Mouse (Mus musculus): ENCODE results near the gene Col6a3. TPM values are rescaled to one million over a fixed set of nuclear protein-coding genes. Genes with fewer than 3 reads are reported as not detected.

Gene Col6a3
- 17.4 and 19.5 TPM in 2 replicates for polyA plus RNA-seq (2014; fragmentation: Nextera tagmentation; extraction: Ambion mirVana)

DNA sequence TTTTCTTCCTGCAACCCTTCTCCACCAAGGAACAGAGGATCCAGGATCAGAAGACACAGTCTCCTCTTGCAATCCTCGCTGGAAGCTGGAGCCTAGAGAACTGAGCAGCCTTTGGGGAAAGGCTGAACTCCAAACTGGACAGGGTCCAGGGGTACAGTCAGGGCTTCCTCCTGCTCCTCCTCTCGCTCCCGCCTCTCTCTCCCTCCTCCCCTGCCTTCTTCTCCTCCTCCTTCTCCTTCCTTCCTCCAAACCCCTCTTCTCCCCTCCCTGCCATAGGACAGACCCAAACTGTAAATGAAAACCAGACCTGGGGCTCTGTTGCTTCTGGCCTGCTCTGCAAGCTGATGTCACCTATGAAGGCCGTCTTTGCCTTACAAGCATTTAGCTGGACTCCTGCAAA, at the start of gene Col6a3:
TSS of gene Col6a3 (minus strand) at position 136 of the 400 bp plus-strand sequence.
- Histone ChIP-seq H3K4me2 (ENCODE audit: low read depth, low read length) (peak within 1 kb of the TSS; percentile 44), H3K27me3 (ENCODE audit: control insufficient read depth, insufficient read depth, low read length) (no peaks in the 10 kb centered on the region), H3K9ac (replicated peaks; ENCODE audit: low read length) (peak within 1 kb of the TSS; percentile 54), H3K4me3 (ENCODE audit: low read depth, low read length) (peak within 1 kb of the TSS; percentile 21), H3K9me3 (replicated peaks; ENCODE audit: control insufficient read depth, low read length) (no peaks in the 10 kb centered on the region), H3K4me1 (ENCODE audit: control insufficient read depth, insufficient read depth, low read length) (no peaks in the 10 kb centered on the region), H3K27ac (replicated peaks; ENCODE audit: low read depth, low read length) (peak within 1 kb of the TSS; percentile 43; the same call in 1 of the 2 replicates), H3K36me3 (replicated peaks; ENCODE audit: control insufficient read depth, insufficient read depth, low read depth, low read length) (no peaks in the 10 kb centered on the region)
- ATAC-seq (replicated peaks; ENCODE audit: insufficient number of reproducible peaks, low FRiP score, low TSS enrichment, low read depth) (peak; percentile 80), DNase-seq (ENCODE audit: low spot score) (peak; percentile 77)
- 25% methylated on average over 4 of the region's 4 CpGs for WGBS

DNA sequence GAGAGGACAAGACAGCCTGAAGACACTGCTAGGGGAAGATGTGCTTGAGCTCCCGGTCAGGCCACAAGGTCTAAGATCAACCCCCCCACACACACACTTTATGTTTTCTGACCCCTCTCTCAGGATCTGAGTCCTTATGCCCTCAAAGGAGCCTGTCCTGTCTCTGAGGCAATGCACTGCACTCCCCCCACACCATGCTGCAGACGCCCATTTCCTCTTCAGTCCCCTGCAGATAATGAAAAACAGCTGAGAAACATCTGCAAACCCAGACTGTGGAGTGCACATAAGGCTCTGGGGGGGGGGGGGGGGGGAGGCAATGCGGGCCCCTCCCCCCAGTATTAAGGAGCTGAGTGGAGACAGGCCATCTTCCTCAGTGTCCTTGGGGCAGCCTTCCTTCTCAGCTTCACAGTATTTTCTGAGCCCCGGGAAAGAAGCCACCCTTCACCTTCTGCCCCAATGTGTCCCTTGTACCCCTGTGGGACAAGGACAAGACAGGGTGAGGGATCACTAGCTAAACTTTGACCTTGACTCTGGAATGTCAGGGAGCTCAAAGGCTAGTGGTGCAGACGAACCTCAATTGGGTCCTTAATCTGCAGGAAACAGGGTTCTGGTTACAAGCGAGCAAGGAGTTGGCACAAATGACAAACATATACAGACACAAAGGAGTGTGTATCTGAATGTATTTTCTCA, 42.1 kb upstream of the Col6a3 start:
- Histone ChIP-seq H3K27ac (replicated peaks; ENCODE audit: low read depth, low read length) (0 out of 2 replicates have a peak overlapping the region, but pooled peaks have one; percentile 32), H3K4me2 (ENCODE audit: low read depth, low read length) (no peak overlapping the region), H3K9me3 (replicated peaks; ENCODE audit: control insufficient read depth, low read length) (no peaks in the 10 kb centered on the region), H3K9ac (replicated peaks; ENCODE audit: low read length) (no peak overlapping the region), H3K4me3 (ENCODE audit: low read depth, low read length) (no peak overlapping the region), H3K4me1 (ENCODE audit: control insufficient read depth, insufficient read depth, low read length) (no peaks in the 10 kb centered on the region), H3K27me3 (ENCODE audit: control insufficient read depth, insufficient read depth, low read length) (no peaks in the 10 kb centered on the region), H3K36me3 (replicated peaks; ENCODE audit: control insufficient read depth, insufficient read depth, low read depth, low read length) (no peaks in the 10 kb centered on the region)
- WGBS = 27% methylated on average over 6 of the region's 6 CpGs
- DNase-seq (ENCODE audit: low spot score) (peak; percentile 85), ATAC-seq (replicated peaks; ENCODE audit: insufficient number of reproducible peaks, low FRiP score, low TSS enrichment, low read depth) (peak; percentile 90; the same call in 1 of the 2 replicates)

DNA sequence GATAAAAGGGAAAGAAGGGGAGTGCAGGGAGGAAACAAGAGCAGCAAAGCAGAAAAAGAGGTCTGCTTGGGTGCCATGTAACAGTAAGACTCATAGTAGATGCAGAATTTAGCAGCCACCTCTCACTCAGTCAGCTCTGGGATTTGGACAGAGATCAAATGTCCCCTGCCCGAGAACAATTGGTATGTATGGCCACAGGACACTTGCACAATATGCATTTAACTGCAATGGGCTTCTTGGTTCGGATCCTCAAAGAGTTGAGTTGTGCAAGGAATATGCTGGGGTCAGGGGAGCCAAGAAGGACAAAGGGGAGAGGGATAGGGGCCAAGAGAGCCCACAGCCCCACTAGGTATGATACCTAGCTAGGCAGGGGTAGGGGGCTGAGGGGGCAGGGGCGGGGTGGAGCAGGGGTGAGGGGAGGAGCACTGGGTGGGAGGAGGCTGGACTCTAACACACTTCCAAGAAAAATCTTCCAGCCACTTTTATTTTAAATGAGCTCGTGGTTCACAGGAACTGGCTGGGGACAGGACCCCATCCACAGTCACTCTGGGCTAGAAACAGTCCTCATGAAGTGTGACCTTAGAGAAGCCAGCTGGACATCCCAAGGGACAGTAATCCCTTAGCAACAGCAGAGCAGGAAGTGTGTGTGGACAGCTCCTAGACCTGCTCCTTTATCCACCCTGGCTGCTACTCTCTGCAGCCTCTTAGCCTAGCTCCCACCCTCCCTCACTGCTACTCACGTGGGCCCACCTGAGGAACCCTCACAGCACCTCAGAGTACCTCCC, 32.9 kb upstream of the Col6a3 start:
- ATAC-seq (replicated peaks; ENCODE audit: insufficient number of reproducible peaks, low FRiP score, low TSS enrichment, low read depth) (no peak), DNase-seq (ENCODE audit: low spot score) (no peak)
- Histone ChIP-seq H3K27ac (replicated peaks; ENCODE audit: low read depth, low read length) (no peak overlapping the region), H3K4me3 (ENCODE audit: low read depth, low read length) (no peak overlapping the region), H3K4me2 (ENCODE audit: low read depth, low read length) (no peak overlapping the region), H3K4me1 (ENCODE audit: control insufficient read depth, insufficient read depth, low read length) (no peaks in the 10 kb centered on the region), H3K36me3 (replicated peaks; ENCODE audit: control insufficient read depth, insufficient read depth, low read depth, low read length) (no peaks in the 10 kb centered on the region), H3K9ac (replicated peaks; ENCODE audit: low read length) (no peak overlapping the region), H3K27me3 (ENCODE audit: control insufficient read depth, insufficient read depth, low read length) (no peaks in the 10 kb centered on the region), H3K9me3 (replicated peaks; ENCODE audit: control insufficient read depth, low read length) (no peaks in the 10 kb centered on the region)
- 58% methylated on average over 5 of the region's 5 CpGs for WGBS

DNA sequence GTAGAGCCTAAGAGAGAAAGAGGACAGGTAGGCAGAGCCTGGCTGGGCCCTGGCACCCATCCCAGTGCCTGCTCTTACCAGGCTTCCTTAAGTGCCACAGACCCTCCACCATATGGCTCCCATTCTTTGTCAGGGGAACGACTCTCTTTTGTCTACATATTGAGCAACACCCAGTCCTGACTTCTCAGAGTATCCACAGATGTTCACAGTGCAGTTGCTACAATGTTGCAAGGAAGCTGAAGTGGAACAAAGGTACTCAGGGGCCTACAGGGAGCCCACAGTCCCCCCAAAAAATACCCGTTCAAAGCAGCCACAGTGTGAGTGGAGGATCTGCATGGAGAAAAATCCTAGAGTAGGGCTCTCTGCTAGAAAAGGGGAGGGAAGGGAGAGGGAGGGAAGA, 32.2 kb upstream of the Col6a3 start:
- Histone ChIP-seq H3K4me3 (ENCODE audit: low read depth, low read length) (no peak overlapping the region), H3K36me3 (replicated peaks; ENCODE audit: control insufficient read depth, insufficient read depth, low read depth, low read length) (no peaks in the 10 kb centered on the region), H3K27ac (replicated peaks; ENCODE audit: low read depth, low read length) (no peak overlapping the region), H3K9me3 (replicated peaks; ENCODE audit: control insufficient read depth, low read length) (no peaks in the 10 kb centered on the region), H3K27me3 (ENCODE audit: control insufficient read depth, insufficient read depth, low read length) (no peaks in the 10 kb centered on the region), H3K9ac (replicated peaks; ENCODE audit: low read length) (no peak overlapping the region), H3K4me2 (ENCODE audit: low read depth, low read length) (no peak overlapping the region), H3K4me1 (ENCODE audit: control insufficient read depth, insufficient read depth, low read length) (no peaks in the 10 kb centered on the region)
- WGBS = 39% methylated on average over 2 of the region's 2 CpGs
- no peak for DNase-seq (ENCODE audit: low spot score)
- no peak for ATAC-seq (replicated peaks; ENCODE audit: insufficient number of reproducible peaks, low FRiP score, low TSS enrichment, low read depth)

DNA sequence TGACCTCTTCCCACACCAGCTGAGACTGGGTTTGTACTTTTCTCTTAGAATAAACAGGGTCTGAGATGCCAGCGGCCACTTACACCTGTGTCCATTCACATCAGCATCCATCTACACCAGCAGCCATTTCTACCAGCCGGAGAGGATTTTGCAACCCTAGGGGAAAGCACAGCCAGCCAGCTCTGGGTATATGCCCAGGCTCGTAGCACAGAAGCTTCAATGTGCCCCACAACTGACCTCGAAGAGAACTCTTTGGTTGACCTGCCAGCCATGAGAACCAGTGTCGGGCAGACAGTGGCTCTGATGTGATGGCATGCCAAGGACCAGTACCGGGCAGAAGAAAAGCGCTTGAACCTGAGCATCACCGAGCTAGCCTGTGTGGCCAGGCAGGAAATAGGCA, 31.6 kb upstream of the Col6a3 start:
- no peak for ATAC-seq (replicated peaks; ENCODE audit: insufficient number of reproducible peaks, low FRiP score, low TSS enrichment, low read depth)
- H3K9ac ChIP-seq (replicated peaks; ENCODE audit: low read length) = no peak overlapping the region
- no peaks in the 10 kb centered on the region for H3K27me3 ChIP-seq (ENCODE audit: control insufficient read depth, insufficient read depth, low read length)
- H3K9me3 ChIP-seq (replicated peaks; ENCODE audit: control insufficient read depth, low read length) = no peaks in the 10 kb centered on the region
- WGBS = 87% methylated on average over 8 of the region's 8 CpGs
- no peak overlapping the region for H3K4me3 ChIP-seq (ENCODE audit: low read depth, low read length)
- no peaks in the 10 kb centered on the region for H3K36me3 ChIP-seq (replicated peaks; ENCODE audit: control insufficient read depth, insufficient read depth, low read depth, low read length)
- DNase-seq (ENCODE audit: low spot score) = no peak
- no peak overlapping the region for H3K27ac ChIP-seq (replicated peaks; ENCODE audit: low read depth, low read length)
- no peaks in the 10 kb centered on the region for H3K4me1 ChIP-seq (ENCODE audit: control insufficient read depth, insufficient read depth, low read length)
- H3K4me2 ChIP-seq (ENCODE audit: low read depth, low read length) = no peak overlapping the region

DNA sequence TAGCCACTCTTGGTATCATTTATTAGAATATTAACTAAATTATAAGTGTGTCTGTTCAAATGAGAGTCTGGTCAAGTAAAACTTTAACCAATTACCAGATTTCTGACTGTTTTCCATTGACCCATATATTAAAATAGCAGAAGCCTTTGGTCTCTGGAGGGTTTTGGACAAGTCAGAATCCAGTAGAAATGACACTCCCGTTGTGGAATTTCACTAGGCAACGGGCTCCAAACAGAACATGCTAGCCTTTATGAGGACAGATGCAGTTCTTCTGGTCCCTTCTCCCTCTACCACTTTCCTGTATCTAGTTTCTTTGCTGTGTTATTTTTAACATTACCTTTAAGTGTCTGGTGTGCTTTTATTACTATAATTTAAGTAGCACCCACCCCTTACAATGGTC, 26.8 kb upstream of the Col6a3 start:
- H3K27ac ChIP-seq (replicated peaks; ENCODE audit: low read depth, low read length) = no peak overlapping the region
- no peaks in the 10 kb centered on the region for H3K27me3 ChIP-seq (ENCODE audit: control insufficient read depth, insufficient read depth, low read length)
- H3K4me1 ChIP-seq (ENCODE audit: control insufficient read depth, insufficient read depth, low read length) = no peaks in the 10 kb centered on the region
- DNase-seq (ENCODE audit: low spot score) = no peak
- WGBS = 78% methylated on average over 2 of the region's 2 CpGs
- no peak overlapping the region for H3K4me3 ChIP-seq (ENCODE audit: low read depth, low read length)
- H3K4me2 ChIP-seq (ENCODE audit: low read depth, low read length) = no peak overlapping the region
- H3K36me3 ChIP-seq (replicated peaks; ENCODE audit: control insufficient read depth, insufficient read depth, low read depth, low read length) = no peaks in the 10 kb centered on the region
- ATAC-seq (replicated peaks; ENCODE audit: insufficient number of reproducible peaks, low FRiP score, low TSS enrichment, low read depth) = no peak
- H3K9ac ChIP-seq (replicated peaks; ENCODE audit: low read length) = no peak overlapping the region
- no peaks in the 10 kb centered on the region for H3K9me3 ChIP-seq (replicated peaks; ENCODE audit: control insufficient read depth, low read length)

DNA sequence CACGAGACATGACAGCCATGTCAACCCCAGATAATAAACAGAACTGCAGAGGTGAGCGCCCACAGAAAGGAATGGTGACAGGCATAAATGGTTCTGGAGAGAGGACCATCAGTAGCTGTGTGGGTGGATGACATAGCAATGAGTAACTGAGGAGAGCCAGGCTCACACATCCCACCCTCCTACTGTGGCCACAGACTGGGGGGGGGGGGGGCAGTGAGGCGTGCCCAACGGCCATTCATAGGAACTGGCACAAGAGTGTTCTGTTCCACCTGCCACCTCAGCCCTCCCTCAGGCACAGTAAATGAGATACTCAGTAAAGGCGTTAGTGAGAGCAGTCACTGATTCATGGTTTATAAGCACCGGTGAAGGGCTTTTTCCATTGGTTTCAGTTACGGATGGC, 23.0 kb upstream of the Col6a3 start:
- H3K4me2 ChIP-seq (ENCODE audit: low read depth, low read length) = no peak overlapping the region

DNA sequence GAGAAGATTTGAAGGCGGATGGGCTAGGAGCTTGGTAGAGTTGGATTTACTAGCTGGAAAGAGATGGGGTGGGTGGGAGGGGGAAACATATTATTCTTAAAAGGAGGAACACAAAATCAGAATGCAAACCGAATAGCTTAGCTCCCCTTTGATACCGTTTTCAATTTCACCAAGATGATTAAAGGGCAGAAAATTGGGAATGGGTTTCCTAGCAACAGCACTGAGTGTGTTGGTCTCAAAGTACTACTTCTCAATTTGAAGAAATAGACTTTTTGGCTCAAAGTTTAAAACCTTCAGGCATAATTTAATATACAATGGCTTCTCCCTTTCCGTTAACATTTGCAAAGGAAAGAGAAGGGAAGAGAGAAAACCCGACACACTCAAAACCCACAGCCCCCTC, 12.1 kb upstream of the Col6a3 start:
- 60% methylated on average over 5 of the region's 5 CpGs for WGBS
- no peak for ATAC-seq (replicated peaks; ENCODE audit: insufficient number of reproducible peaks, low FRiP score, low TSS enrichment, low read depth)
- no peaks in the 10 kb centered on the region for H3K4me1 ChIP-seq (ENCODE audit: control insufficient read depth, insufficient read depth, low read length)

More for the DNA sequence above, 23.0 kb upstream of the Col6a3 start:
- ATAC-seq (replicated peaks; ENCODE audit: insufficient number of reproducible peaks, low FRiP score, low TSS enrichment, low read depth) (no peak), DNase-seq (ENCODE audit: low spot score) (no peak)
- no peaks in the 10 kb centered on the region for H3K36me3 ChIP-seq (replicated peaks; ENCODE audit: control insufficient read depth, insufficient read depth, low read depth, low read length)
- H3K9me3 ChIP-seq (replicated peaks; ENCODE audit: control insufficient read depth, low read length) = no peaks in the 10 kb centered on the region
- H3K9ac ChIP-seq (replicated peaks; ENCODE audit: low read length) = no peak overlapping the region
- H3K27ac ChIP-seq (replicated peaks; ENCODE audit: low read depth, low read length) = no peak overlapping the region
- H3K4me1 ChIP-seq (ENCODE audit: control insufficient read depth, insufficient read depth, low read length) = no peaks in the 10 kb centered on the region
- no peaks in the 10 kb centered on the region for H3K27me3 ChIP-seq (ENCODE audit: control insufficient read depth, insufficient read depth, low read length)
- H3K4me3 ChIP-seq (ENCODE audit: low read depth, low read length) = no peak overlapping the region
- WGBS = 84% methylated on average over 7 of the region's 7 CpGs

More for the DNA sequence above, 12.1 kb upstream of the Col6a3 start:
- H3K9me3 ChIP-seq (replicated peaks; ENCODE audit: control insufficient read depth, low read length) = no peaks in the 10 kb centered on the region
- no peak overlapping the region for H3K4me3 ChIP-seq (ENCODE audit: low read depth, low read length)
- DNase-seq (ENCODE audit: low spot score) = peak; percentile 33
- H3K36me3 ChIP-seq (replicated peaks; ENCODE audit: control insufficient read depth, insufficient read depth, low read depth, low read length) = no peaks in the 10 kb centered on the region
- no peaks in the 10 kb centered on the region for H3K27me3 ChIP-seq (ENCODE audit: control insufficient read depth, insufficient read depth, low read length)
- H3K9ac ChIP-seq (replicated peaks; ENCODE audit: low read length) = no peak overlapping the region
- H3K27ac ChIP-seq (replicated peaks; ENCODE audit: low read depth, low read length) = no peak overlapping the region
- no peak overlapping the region for H3K4me2 ChIP-seq (ENCODE audit: low read depth, low read length)
